In genomic region chr19:8841012-8841411, GRCm38 (mm10) we compare ENCODE assay signal across 9 mouse cellular contexts. TPM values are rescaled to one million over a fixed set of nuclear protein-coding genes. Genes with fewer than 3 reads are reported as not detected.
DNase-seq lines count a peak whose midpoint lies in the region; ATAC-seq lines count a peak whose summit lies in the region.
"Had no signal": no experiment of that assay in that cellular context is flagged by ENCODE, and none has a peak within 500 bp of the region (broad histone marks: within the 10 kb centered on the region; RNA-seq: fewer than 3 reads in every experiment).

No protein-coding gene starts in this region.

- WGBS in heart, embryonic 15.5 days: 93% methylated on average over 7 of the region's 7 CpGs
- WGBS in hindbrain, embryonic 10.5 days: 88% methylated on average over 7 of the region's 7 CpGs
- WGBS in midbrain, embryonic 11.5 days: 88% methylated on average over 7 of the region's 7 CpGs

- H3K9me3 ChIP-seq in heart, embryonic 15.5 days (replicated peaks): no peaks in the 10 kb centered on the region
- H3K9me3 ChIP-seq in hindbrain, embryonic 10.5 days: no peaks in the 10 kb centered on the region
- no peaks in the 10 kb centered on the region for H3K9me3 ChIP-seq in midbrain, embryonic 11.5 days (ENCODE audit: control insufficient read depth, low read length)

- H3K27ac ChIP-seq in heart, embryonic 15.5 days: no peak overlapping the region
- H3K27ac ChIP-seq in hindbrain, embryonic 10.5 days: peak overlapping the region; percentile 98
- no peak overlapping the region for H3K27ac ChIP-seq in midbrain, embryonic 11.5 days (ENCODE audit: low read depth, low read length)

- no peak for ATAC-seq in heart, embryonic 15.5 days (replicated peaks; ENCODE audit: insufficient number of reproducible peaks, insufficient read depth, low FRiP score, low read depth)
- no peak for ATAC-seq in midbrain, embryonic 11.5 days (ENCODE audit: low FRiP score)

- no peak for DNase-seq in heart, postnatal 14 days
- peak; percentile 69 for DNase-seq in cerebellum, adult 9-11 months
- DNase-seq in hindbrain, embryonic 10.5 days (ENCODE audit: low spot score): no peak
- DNase-seq in midbrain, embryonic 11.5 days (ENCODE audit: low spot score, missing footprints): no peak
- DNase-seq in right cerebral cortex, adult 18-20 months: no peak
- DNase-seq in adrenal gland, postnatal 10 days: no peak
- no peak for DNase-seq in ovary, adult 18-20 months (ENCODE audit: low spot score)

- peak overlapping the region; percentile 68; the same call in 1 of the 2 replicates for H3K9ac ChIP-seq in heart, embryonic 15.5 days
- H3K9ac ChIP-seq in midbrain, embryonic 11.5 days (ENCODE audit: low read length): peak overlapping the region; percentile 74

- peaks cover 33% of the 10 kb centered on the region for H3K4me1 ChIP-seq in heart, embryonic 15.5 days (replicated peaks)
- H3K4me1 ChIP-seq in hindbrain, embryonic 10.5 days (replicated peaks): peaks cover 44% of the 10 kb centered on the region
- peaks cover 27% of the 10 kb centered on the region for H3K4me1 ChIP-seq in midbrain, embryonic 11.5 days (ENCODE audit: control insufficient read depth, insufficient read depth, low read length)

- peak overlapping the region; percentile 64 for H3K4me3 ChIP-seq in heart, embryonic 15.5 days
- H3K4me3 ChIP-seq in hindbrain, embryonic 10.5 days: peak overlapping the region; percentile 63
- peak overlapping the region; percentile 46 for H3K4me3 ChIP-seq in midbrain, embryonic 11.5 days (ENCODE audit: low read depth, low read length)

- intact Hi-C loops in heart, postnatal 14 days (cut with DNase I): loop anchor here (5.0 kb wide), 2 partner anchors 46 to 126 kb away; partner anchors contain the start of genes 1810009A15Rik, Eef1g and Gm49416

- peak overlapping the region; percentile 84 for H3K4me2 ChIP-seq in heart, embryonic 15.5 days
- H3K4me2 ChIP-seq in midbrain, embryonic 11.5 days: peak overlapping the region; percentile 80

- peaks cover 14% of the 10 kb centered on the region for H3K36me3 ChIP-seq in heart, embryonic 15.5 days
- H3K36me3 ChIP-seq in hindbrain, embryonic 10.5 days: peaks cover 35% of the 10 kb centered on the region
- peaks cover 2% of the 10 kb centered on the region; the same call in 1 of the 2 replicates for H3K36me3 ChIP-seq in midbrain, embryonic 11.5 days (ENCODE audit: control insufficient read depth, insufficient read depth, low read length)

- H3K27me3 ChIP-seq in heart, embryonic 15.5 days: no peaks in the 10 kb centered on the region
- H3K27me3 ChIP-seq in hindbrain, embryonic 10.5 days (ENCODE audit: insufficient read depth, poor library complexity, severe bottlenecking): no peaks in the 10 kb centered on the region
- no peaks in the 10 kb centered on the region for H3K27me3 ChIP-seq in midbrain, embryonic 11.5 days (ENCODE audit: control insufficient read depth, insufficient read depth, low read length)

RNA-seq across cellular contexts. Expression of gene Gng3, which starts 2.0 kb away (rescaled TPM):
- polyA plus RNA-seq in heart, embryonic 15.5 days (2015; fragmentation: Nextera tagmentation; extraction: Ambion mirVana): 1.3 and 5.0 TPM in 2 replicates
- not detected for total RNA-seq in heart, postnatal 14 days (2021)
- 66.7 and 140 TPM in 2 replicates for polyA plus RNA-seq in hindbrain, embryonic 10.5 days (2016; fragmentation: Nextera tagmentation; extraction: Ambion mirVana)
- polyA plus RNA-seq in midbrain, embryonic 11.5 days (2014; fragmentation: Nextera tagmentation; extraction: Ambion mirVana): 128 and 133 TPM in 2 replicates
- total RNA-seq in adrenal gland, postnatal 10 days (2021): 1 to 10 TPM; 5.8 to 9.8 TPM
- total RNA-seq: common myeloid progenitor, adult 5-6 weeks had no signal

RNA-seq across cellular contexts. Expression of gene Bscl2, which starts 3.7 kb away (rescaled TPM):
- 36.4 and 47.0 TPM in 2 replicates for polyA plus RNA-seq in heart, embryonic 15.5 days (2015; fragmentation: Nextera tagmentation; extraction: Ambion mirVana)
- total RNA-seq in heart, postnatal 14 days (2021): 10 to 100 TPM; 21.3 to 28.0 TPM
- polyA plus RNA-seq in hindbrain, embryonic 10.5 days (2016; fragmentation: Nextera tagmentation; extraction: Ambion mirVana): 55.8 and 64.3 TPM in 2 replicates
- 50.6 and 52.7 TPM in 2 replicates for polyA plus RNA-seq in midbrain, embryonic 11.5 days (2014; fragmentation: Nextera tagmentation; extraction: Ambion mirVana)
- 100 to 1,000 TPM; 157 to 160 TPM for total RNA-seq in adrenal gland, postnatal 10 days (2021)

RNA-seq across cellular contexts. Expression of gene Lrrn4cl, which starts 9.6 kb away (rescaled TPM):
- 1.8 and 2.4 TPM in 2 replicates for polyA plus RNA-seq in heart, embryonic 15.5 days (2015; fragmentation: Nextera tagmentation; extraction: Ambion mirVana)
- 1 to 10 TPM; 3.4 to 5.4 TPM for total RNA-seq in heart, postnatal 14 days (2021)
- polyA plus RNA-seq in hindbrain, embryonic 10.5 days (2016; fragmentation: Nextera tagmentation; extraction: Ambion mirVana): 0.44 and 0.47 TPM in 2 replicates
- 0.18 and 0.30 TPM in 2 replicates for polyA plus RNA-seq in midbrain, embryonic 11.5 days (2014; fragmentation: Nextera tagmentation; extraction: Ambion mirVana)
- 1 to 10 TPM; 5.5 to 6.1 TPM for total RNA-seq in adrenal gland, postnatal 10 days (2021)

RNA-seq across cellular contexts. Expression of gene AC129217.1, which starts 11.4 kb away (rescaled TPM):
- 0.36 TPM in 1 of 2 replicates, not detected in the other for polyA plus RNA-seq in heart, embryonic 15.5 days (2015; fragmentation: Nextera tagmentation; extraction: Ambion mirVana)
- not detected for total RNA-seq in heart, postnatal 14 days (2021)
- 0.31 TPM in 1 of 2 replicates, not detected in the other for polyA plus RNA-seq in hindbrain, embryonic 10.5 days (2016; fragmentation: Nextera tagmentation; extraction: Ambion mirVana)
- polyA plus RNA-seq in midbrain, embryonic 11.5 days (2014; fragmentation: Nextera tagmentation; extraction: Ambion mirVana): not detected in 2 replicates
- not detected for total RNA-seq in adrenal gland, postnatal 10 days (2021)
- total RNA-seq: common myeloid progenitor, adult 5-6 weeks had no signal

RNA-seq across cellular contexts. Expression of gene Hnrnpul2, which starts 21.2 kb away (rescaled TPM):
- polyA plus RNA-seq in heart, embryonic 15.5 days (2015; fragmentation: Nextera tagmentation; extraction: Ambion mirVana): 2.6 and 3.1 TPM in 2 replicates
- 10 to 100 TPM; 48.5 to 51.1 TPM for total RNA-seq in heart, postnatal 14 days (2021)
- polyA plus RNA-seq in hindbrain, embryonic 10.5 days (2016; fragmentation: Nextera tagmentation; extraction: Ambion mirVana): 4.1 and 4.5 TPM in 2 replicates
- polyA plus RNA-seq in midbrain, embryonic 11.5 days (2014; fragmentation: Nextera tagmentation; extraction: Ambion mirVana): 6.1 and 6.2 TPM in 2 replicates
- total RNA-seq in adrenal gland, postnatal 10 days (2021): 10 to 100 TPM; 58.0 to 62.7 TPM

Comparison
In these comparisons a context has a peak if more than half of its experiments do, and no peak if none do; other contexts are left out.
1. RNA of gene Gng3, which starts 2.0 kb away (polyA plus RNA-seq): 66.7 to 140 TPM in hindbrain, embryonic 10.5 days and 128 to 133 TPM in midbrain, embryonic 11.5 days; 1.3 to 5.0 TPM in heart, embryonic 15.5 days; every median in the first group is over 10 times any median in the second.
2. Peak in every context shown above with its lines, with median percentiles within 50 percentile points of each other: H3K4me3 ChIP-seq.